Mouse (Mus musculus) thymus, adult 2 months (tissue): ENCODE measurements at regions not wholly inside any gene's neighbourhood (a gene's known extent, or its start where the extent isn't known, plus 50 kb on each side); places are given as distances from the start of the nearest gene placed in this dataset.

Source experiments
- DNase-seq: peaks from one replicate; pipeline ENCODE4 v3.0.0; 2021
- H3K27ac ChIP-seq: fragments of 200-500 bp; 2 replicates; pipeline ENCODE4 v1.5.1; 2012; ENCODE audit warnings: low read length, control low read depth; ENCODE audit not compliant: control insufficient read depth, insufficient read depth
- H3K27me3 ChIP-seq: fragments of 200-500 bp; 2 replicates; pipeline ENCODE4 v1.6.1; 2012; ENCODE audit warnings: mild to moderate bottlenecking, low read length, moderate library complexity, mixed read lengths; ENCODE audit not compliant: control insufficient read depth, insufficient read depth
- H3K36me3 ChIP-seq: fragments of 200-500 bp; 2 replicates; pipeline ENCODE4 v1.6.1; 2012; ENCODE audit warnings: mild to moderate bottlenecking, low read length, moderate library complexity; ENCODE audit not compliant: control insufficient read depth, insufficient read depth
- H3K4me1 ChIP-seq: fragments of 200-500 bp; replicated peaks from 2 replicates; pipeline ENCODE4 v1.6.1; 2012; ENCODE audit warnings: low read length; ENCODE audit not compliant: control insufficient read depth, insufficient read depth
- H3K4me3 ChIP-seq: fragments of 200-500 bp; 2 replicates; pipeline ENCODE4 v1.5.1; 2012; ENCODE audit warnings: mild to moderate bottlenecking, low read length, control low read depth, moderate library complexity; ENCODE audit not compliant: control insufficient read depth, insufficient read depth
- CTCF ChIP-seq: fragments of 200-500 bp; IDR thresholded peaks from 2 replicates; pipeline ENCODE4 v1.5.1; 2012; ENCODE audit warnings: mild to moderate bottlenecking, control low read depth, low read length, moderate library complexity, borderline replicate concordance; ENCODE audit not compliant: control insufficient read depth, poor library complexity, insufficient read depth; ENCODE audit errors: extremely low read depth
- POLR2A ChIP-seq: fragments of 200-500 bp; IDR thresholded peaks from 2 replicates; pipeline ENCODE4 v1.6.1; 2012; ENCODE audit warnings: mild to moderate bottlenecking, low read length, control low read depth, moderate library complexity; ENCODE audit not compliant: control insufficient read depth, poor library complexity, insufficient read depth; ENCODE audit errors: extremely low read depth
- WGBS: fragments of 180-500 bp; shearing (Covaris S2); methylation state at CpG from one replicate; pipeline ENCODE4 v1.1.7; 2018; 5-methylcytosine and 5-hydroxymethylcytosine counted together

- WGBS: 38% methylated on average over 6 of the region's 6 CpGs
- DNase-seq: no peak
- no peak for TF ChIP-seq CTCF
- no peak for TF ChIP-seq POLR2A
- Histone ChIP-seq H3K4me3 (no peak overlapping the region), H3K4me1 (no peaks in the 10 kb centered on the region), H3K36me3 (no peaks in the 10 kb centered on the region), H3K27ac (no peak overlapping the region), H3K27me3 (no peaks in the 10 kb centered on the region)
Observed at GRCm38 (mm10) chr2:174933013-174933353, 77.1 kb upstream of the Gm14444 start.

- H3K27ac ChIP-seq: no peak overlapping the region
- no peaks in the 10 kb centered on the region for H3K36me3 ChIP-seq
- H3K27me3 ChIP-seq: no peaks in the 10 kb centered on the region
- no peaks in the 10 kb centered on the region for H3K4me1 ChIP-seq
- no peak overlapping the region for H3K4me3 ChIP-seq
- WGBS: 62% methylated on average over 5 of the region's 5 CpGs
- no peak for TF ChIP-seq CTCF
- TF ChIP-seq POLR2A: no peak
- DNase-seq: peak; percentile 17
Observed at GRCm38 (mm10) chr2:174936665-174937064, 73.4 kb upstream of the Gm14444 start.

- TF ChIP-seq POLR2A: no peak
- TF ChIP-seq CTCF: no peak
- no peaks in the 10 kb centered on the region for H3K4me1 ChIP-seq
- H3K36me3 ChIP-seq: no peaks in the 10 kb centered on the region
- no peak overlapping the region for H3K27ac ChIP-seq
- H3K4me3 ChIP-seq: no peak overlapping the region
- WGBS: 11% methylated on average over 4 of the region's 4 CpGs
- DNase-seq: no peak
- H3K27me3 ChIP-seq: no peaks in the 10 kb centered on the region
Observed at GRCm38 (mm10) chr2:174937930-174938329, 72.1 kb upstream of the Gm14444 start.

GRCm38 (mm10) chr2:174942221-174942620 lies 67.8 kb upstream of the Gm14444 start:
- WGBS: 87% methylated on average over 4 of the region's 4 CpGs
- no peaks in the 10 kb centered on the region for H3K36me3 ChIP-seq
- H3K27me3 ChIP-seq: no peaks in the 10 kb centered on the region
- H3K4me1 ChIP-seq: no peaks in the 10 kb centered on the region
- no peak overlapping the region for H3K4me3 ChIP-seq
- TF ChIP-seq POLR2A: no peak
- TF ChIP-seq CTCF: no peak
- DNase-seq: no peak
- H3K27ac ChIP-seq: no peak overlapping the region

- TF ChIP-seq POLR2A (no peak), CTCF (no peak)
- Histone ChIP-seq H3K27me3 (no peaks in the 10 kb centered on the region), H3K4me1 (no peaks in the 10 kb centered on the region), H3K4me3 (no peak overlapping the region), H3K36me3 (no peaks in the 10 kb centered on the region), H3K27ac (no peak overlapping the region)
- no peak for DNase-seq
- 90% methylated on average over 8 of the region's 8 CpGs for WGBS
Observed at GRCm38 (mm10) chr2:174948106-174948505, 61.9 kb upstream of the Gm14444 start.
